Mouse (Mus musculus): ENCODE results near the gene L1td1.
"Not testable (repeated sequence)": the region's sequence is repeated elsewhere in the genome, so short reads cannot be mapped to it uniquely, and the experiment has no call there.

The L1td1 gene

GRCm38 (mm10) chr4:98726590-98727237 is at the start of gene L1td1:
TSS of gene L1td1 (plus strand) at chr4:98726734.
- no peak for DNase-seq (ENCODE audit: low spot score)

- DNase-seq (ENCODE audit: low spot score): no peak
Observed at GRCm38 (mm10) chr4:98677506-98677905, 49.0 kb upstream of the L1td1 start.

GRCm38 (mm10) chr4:98686678-98687267 is 39.8 kb upstream of the L1td1 start:
- DNase-seq (ENCODE audit: low spot score): no peak

GRCm38 (mm10) chr4:98688116-98688515 is 38.4 kb upstream of the L1td1 start:
- no peak for DNase-seq (ENCODE audit: low spot score)

GRCm38 (mm10) chr4:98688520-98688919 is 38.0 kb upstream of the L1td1 start:
- no peak for DNase-seq (ENCODE audit: low spot score)

GRCm38 (mm10) chr4:98689988-98690387 is 36.5 kb upstream of the L1td1 start:
- DNase-seq (ENCODE audit: low spot score): no peak

- no peak for DNase-seq (ENCODE audit: low spot score)
Observed at GRCm38 (mm10) chr4:98693465-98694185, 32.9 kb upstream of the L1td1 start.

GRCm38 (mm10) chr4:98697932-98698331 is 28.6 kb upstream of the L1td1 start:
- DNase-seq (ENCODE audit: low spot score): no peak

GRCm38 (mm10) chr4:98698921-98699320 is 27.6 kb upstream of the L1td1 start:
- no peak for DNase-seq (ENCODE audit: low spot score)

GRCm38 (mm10) chr4:98700156-98700555 is 26.4 kb upstream of the L1td1 start:
- no peak for DNase-seq (ENCODE audit: low spot score)

GRCm38 (mm10) chr4:98702201-98702894 is 24.2 kb upstream of the L1td1 start:
- peak; percentile 57 for DNase-seq (ENCODE audit: low spot score)

- DNase-seq (ENCODE audit: low spot score): no peak
Observed at GRCm38 (mm10) chr4:98710891-98711290, 15.6 kb upstream of the L1td1 start.

GRCm38 (mm10) chr4:98717735-98718546 is 8.6 kb upstream of the L1td1 start:
- DNase-seq (ENCODE audit: low spot score): no peak

- DNase-seq (ENCODE audit: low spot score): no peak
Observed at GRCm38 (mm10) chr4:98718547-98718917, 8.0 kb upstream of the L1td1 start.

- DNase-seq (ENCODE audit: low spot score): no peak
Observed at GRCm38 (mm10) chr4:98722454-98722853, 4.1 kb upstream of the L1td1 start.

- DNase-seq (ENCODE audit: low spot score): not testable (repeated sequence)
Observed at GRCm38 (mm10) chr4:98724682-98725081, 1.9 kb upstream of the L1td1 start.

GRCm38 (mm10) chr4:98725439-98725838 is 1.1 kb upstream of the L1td1 start:
- DNase-seq (ENCODE audit: low spot score): no peak

- DNase-seq (ENCODE audit: low spot score): no peak
Observed at GRCm38 (mm10) chr4:98727295-98727958, 893 bp downstream of the L1td1 start.

- DNase-seq (ENCODE audit: low spot score): no peak
Observed at GRCm38 (mm10) chr4:98727959-98728347, 1.4 kb downstream of the L1td1 start.

GRCm38 (mm10) chr4:98728716-98729115 is 2.2 kb downstream of the L1td1 start:
- no peak for DNase-seq (ENCODE audit: low spot score)

- DNase-seq (ENCODE audit: low spot score): no peak
Observed at GRCm38 (mm10) chr4:98733660-98734059, 7.1 kb downstream of the L1td1 start.

Data from layer of hippocampus, adult 9-10 months (tissue).